In the genomic region with DNA sequence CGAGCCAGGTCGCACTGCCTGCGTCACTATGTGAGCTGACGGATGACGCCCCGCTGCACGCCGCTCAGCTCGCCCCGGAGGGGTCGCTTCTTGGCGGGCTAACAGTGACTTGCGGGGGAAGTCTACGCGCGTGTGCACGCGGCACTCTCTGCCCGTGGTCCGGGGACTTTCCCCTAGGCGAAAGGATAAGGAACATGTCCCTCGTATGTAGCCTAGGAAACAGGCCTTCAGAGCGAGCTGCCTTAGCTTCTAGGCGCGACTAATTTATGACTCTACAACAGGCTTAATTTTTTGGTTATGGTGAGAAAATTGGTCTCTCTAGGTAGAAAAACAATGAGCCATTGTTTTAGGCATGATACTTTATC, we compare ENCODE assay signal across 8 mouse cellular contexts. TPM values are rescaled to one million over a fixed set of nuclear protein-coding genes. Genes with fewer than 3 reads are reported as not detected.
A peak's percentile ranks its signal among the peaks of the same experiment; 100 is the strongest.
DNase-seq lines count a peak whose midpoint lies in the region; ATAC-seq lines count a peak whose summit lies in the region.

A gene (plus strand): TSS at position 80 of the 365 bp plus-strand sequence.

- peak within 1 kb of the TSS; percentile 74 for H3K4me2 ChIP-seq in hindbrain, embryonic 16.5 days (ENCODE audit: low read length)

- peak; percentile 98 for ATAC-seq in hindbrain, embryonic 16.5 days

- peak within 1 kb of the TSS; percentile 74 for H3K4me3 ChIP-seq in hindbrain, embryonic 16.5 days (ENCODE audit: low read length)
- peak within 1 kb of the TSS; percentile 54 for H3K4me3 ChIP-seq in macrophage (ENCODE audit: inconsistent target)

- peak within 1 kb of the TSS; percentile 94 for H3K27ac ChIP-seq in hindbrain, embryonic 16.5 days (ENCODE audit: low read depth, low read length)
- peak within 1 kb of the TSS; percentile 65 for H3K27ac ChIP-seq in macrophage

- H3K36me3 ChIP-seq in hindbrain, embryonic 16.5 days (ENCODE audit: control insufficient read depth, insufficient read depth, low read length), result no peaks in the 10 kb centered on the region
- H3K36me3 ChIP-seq in macrophage (ENCODE audit: inconsistent target), result no peaks in the 10 kb centered on the region

- peak within 1 kb of the TSS; percentile 90 for H3K9ac ChIP-seq in hindbrain, embryonic 16.5 days (ENCODE audit: low read depth, low read length)

- H3K9me3 ChIP-seq in hindbrain, embryonic 16.5 days (ENCODE audit: control insufficient read depth, low read length), result no peaks in the 10 kb centered on the region

- no peaks in the 10 kb centered on the region for H3K27me3 ChIP-seq in hindbrain, embryonic 16.5 days (replicated peaks; ENCODE audit: control insufficient read depth, insufficient read depth, low read length)

- DNase-seq in WW6 (ENCODE audit: low read depth, low spot score), result peak; percentile 93
- peak; percentile 68 to 89 for DNase-seq in cerebellum, postnatal 4 days (ENCODE audit: low spot score in 2 of 2)
- peak; percentile 93 for DNase-seq in gastrocnemius, adult 18-20 months (ENCODE audit: low spot score)
- peak; percentile 91 to 95 for DNase-seq in left cerebral cortex, adult 18-20 months (ENCODE audit: low spot score in 2 of 2)
- DNase-seq in right cerebral cortex, adult 18-20 months, result peak; percentile 97
- DNase-seq in urinary bladder, postnatal 10 days (ENCODE audit: low spot score), result peak; percentile 53

- H3K79me2 ChIP-seq in macrophage (ENCODE audit: inconsistent target), result no peaks in the 10 kb centered on the region

- under 1% methylated on average over 25 of the region's 25 CpGs for WGBS in hindbrain, embryonic 16.5 days
- WGBS in macrophage (ENCODE audit: missing documents), result under 1% methylated on average over 25 of the region's 25 CpGs

- peaks cover 10% of the 10 kb centered on the region for H3K4me1 ChIP-seq in hindbrain, embryonic 16.5 days (ENCODE audit: control insufficient read depth, insufficient read depth, low read depth, low read length)

RNA-seq across cellular contexts. Expression of the gene that starts here (rescaled TPM):
- 10 to 100 TPM; 21.9 to 26.8 TPM for total RNA-seq in gastrocnemius, adult 18-20 months (2021)
- polyA plus RNA-seq in hindbrain, embryonic 16.5 days (2015; fragmentation: Nextera tagmentation; extraction: Ambion mirVana), result 83.6 and 99.8 TPM in 2 replicates
- total RNA-seq in left cerebral cortex, adult 18-20 months (2021), result 10 to 100 TPM; 29.9 to 30.0 TPM
- 10 to 100 TPM in 21 of 26 experiments, 1 to 10 TPM in 5; 3.7 to 31.8 (median 17.7) TPM for total RNA-seq in macrophage (2018; cell fraction: chromatin; rRNA removed)
- 10 to 100 TPM; 15.7 to 30.8 (median 22.4) TPM for total RNA-seq in macrophage (2018; cell fraction: cytosol; rRNA removed)
- 10 to 100 TPM in 25 of 26 experiments, 1 to 10 TPM in 1; 7.9 to 38.1 (median 20.2) TPM for total RNA-seq in macrophage (2018; cell fraction: nucleus; rRNA removed)
- 24.0 to 38.6 TPM (median 24.2 TPM) in 3 replicates for polyA plus RNA-seq in macrophage (2018)

Comparison
In these comparisons a context has a peak if more than half of its experiments do, and no peak if none do; other contexts are left out.
1. Peak in every context shown above with its lines: DNase-seq, ATAC-seq, H3K4me3 ChIP-seq and H3K27ac ChIP-seq.